ENCODE assay signal across 8 mouse cellular contexts in the genomic region with DNA sequence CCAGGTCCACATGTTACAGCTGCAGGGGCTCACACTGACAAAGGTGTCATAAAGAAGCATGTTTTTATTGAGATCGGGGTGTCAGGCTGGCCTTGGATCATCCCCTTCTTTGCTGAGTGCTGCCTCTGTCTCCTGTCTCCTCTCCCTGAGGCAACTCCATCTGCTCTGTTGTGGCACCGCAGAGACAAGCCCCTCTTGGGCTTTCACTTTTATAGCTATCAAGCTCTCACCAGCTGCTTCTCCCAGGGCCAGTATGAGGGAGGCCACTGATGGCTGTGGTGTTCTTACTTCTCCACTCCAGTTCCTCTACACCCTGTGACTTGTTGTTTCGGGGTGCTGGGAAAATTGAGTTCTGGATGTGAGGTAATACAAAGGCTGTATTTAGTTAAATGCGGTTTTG. TPM values are rescaled to one million over a fixed set of nuclear protein-coding genes. Genes with fewer than 3 reads are reported as not detected.
A peak's percentile ranks its signal among the peaks of the same experiment; 100 is the strongest.
DNase-seq lines count a peak whose midpoint lies in the region; ATAC-seq and TF ChIP-seq lines count a peak whose summit lies in the region.

No protein-coding gene starts in this region.

- intact Hi-C loops in gastrocnemius, postnatal 14 days (cut with DNase I; ENCODE audit: low total_unique reads): no loop called here

- TF ChIP-seq POLR2A in cerebellum, adult 2 months (IDR thresholded peaks at IDR 0.05; ENCODE audit: borderline replicate concordance, insufficient read depth, low read length): no peak

- no peak for DNase-seq in lung, embryonic 14.5 days
- no peak for DNase-seq in lung, postnatal 25 days (ENCODE audit: low spot score)
- DNase-seq in adrenal gland, postnatal 25 days: no peak
- DNase-seq in gastrocnemius, postnatal 14 days: no peak
- no peak for DNase-seq in cerebellum, adult 2 months

- peak overlapping the region; percentile 82 for H3K27ac ChIP-seq in lung, embryonic 14.5 days (ENCODE audit: low read depth)
- H3K27ac ChIP-seq in liver, embryonic 12.5 days: peak overlapping the region; percentile 72
- peak overlapping the region; percentile 60 for H3K27ac ChIP-seq in neural tube, embryonic 15.5 days (replicated peaks)
- no peak overlapping the region for H3K27ac ChIP-seq in cerebellum, adult 2 months (ENCODE audit: insufficient read depth, low read length)

- peaks cover 44% of the 10 kb centered on the region for H3K4me1 ChIP-seq in lung, embryonic 14.5 days (ENCODE audit: insufficient read depth)
- H3K4me1 ChIP-seq in liver, embryonic 12.5 days: peaks cover 71% of the 10 kb centered on the region
- H3K4me1 ChIP-seq in neural tube, embryonic 15.5 days: peaks cover 37% of the 10 kb centered on the region
- peaks cover 8% of the 10 kb centered on the region for H3K4me1 ChIP-seq in cerebellum, adult 2 months (ENCODE audit: control insufficient read depth, insufficient read depth, low read length)

- H3K4me3 ChIP-seq in lung, embryonic 14.5 days (ENCODE audit: low read depth, low read length): no peak overlapping the region
- H3K4me3 ChIP-seq in liver, embryonic 12.5 days: no peak overlapping the region
- H3K4me3 ChIP-seq in neural tube, embryonic 15.5 days (replicated peaks): no peak overlapping the region
- H3K4me3 ChIP-seq in cerebellum, adult 2 months (replicated peaks; ENCODE audit: insufficient read depth, low read depth, low read length): no peak overlapping the region

- 0 out of 2 replicates have a peak, but pooled peaks cover 3% of the 10 kb centered on the region for H3K36me3 ChIP-seq in lung, embryonic 14.5 days (ENCODE audit: insufficient read depth)
- peaks cover 5% of the 10 kb centered on the region; the same call in 1 of the 2 replicates for H3K36me3 ChIP-seq in liver, embryonic 12.5 days
- no peaks in the 10 kb centered on the region for H3K36me3 ChIP-seq in neural tube, embryonic 15.5 days

- H3K27me3 ChIP-seq in lung, embryonic 14.5 days (ENCODE audit: insufficient read depth, low read length): no peaks in the 10 kb centered on the region
- no peaks in the 10 kb centered on the region for H3K27me3 ChIP-seq in liver, embryonic 12.5 days (replicated peaks)
- no peaks in the 10 kb centered on the region for H3K27me3 ChIP-seq in neural tube, embryonic 15.5 days (replicated peaks)
- H3K27me3 ChIP-seq in cerebellum, adult 2 months (ENCODE audit: control insufficient read depth, insufficient read depth, low read length): no peaks in the 10 kb centered on the region

- TF ChIP-seq CTCF in lung, embryonic 14.5 days (IDR thresholded peaks at IDR 0.05; ENCODE audit: low read depth): no peak
- no peak for TF ChIP-seq CTCF in cerebellum, adult 2 months (IDR thresholded peaks at IDR 0.05; ENCODE audit: borderline replicate concordance, insufficient read depth, low read depth, low read length)

- H3K9ac ChIP-seq in lung, embryonic 14.5 days: peak overlapping the region; percentile 21; the same call in 1 of the 2 replicates
- H3K9ac ChIP-seq in liver, embryonic 12.5 days: peak overlapping the region; percentile 13; the same call in 1 of the 2 replicates
- no peak overlapping the region for H3K9ac ChIP-seq in neural tube, embryonic 15.5 days (replicated peaks)

- peak overlapping the region; percentile 43 for H3K4me2 ChIP-seq in lung, embryonic 14.5 days
- H3K4me2 ChIP-seq in liver, embryonic 12.5 days: peak overlapping the region; percentile 31
- H3K4me2 ChIP-seq in neural tube, embryonic 15.5 days: 0 out of 2 replicates have a peak overlapping the region, but pooled peaks have one; percentile 13

- 27% methylated on average over 4 of the region's 4 CpGs for WGBS in lung, embryonic 14.5 days
- WGBS in liver, embryonic 12.5 days (ENCODE audit: insufficient replicate concordance): 39% methylated on average over 4 of the region's 4 CpGs
- 36% methylated on average over 4 of the region's 4 CpGs for WGBS in neural tube, embryonic 15.5 days
- WGBS in cerebellum, adult 2 months: 56% methylated on average over 4 of the region's 4 CpGs

- no peak for ATAC-seq in lung, embryonic 14.5 days (ENCODE audit: insufficient read depth)
- peak; percentile 68 for ATAC-seq in granulocyte monocyte progenitor cell, adult 5-6 weeks (replicated peaks; ENCODE audit: poor library complexity, severe bottlenecking)
- no peak for ATAC-seq in liver, embryonic 12.5 days
- no peak for ATAC-seq in neural tube, embryonic 15.5 days (ENCODE audit: low FRiP score)

- H3K9me3 ChIP-seq in lung, embryonic 14.5 days (ENCODE audit: low read depth, low read length): no peaks in the 10 kb centered on the region
- no peaks in the 10 kb centered on the region for H3K9me3 ChIP-seq in liver, embryonic 12.5 days (replicated peaks)
- H3K9me3 ChIP-seq in neural tube, embryonic 15.5 days (replicated peaks): no peaks in the 10 kb centered on the region

RNA-seq across cellular contexts. Expression of a gene that starts 41.3 kb away (rescaled TPM):
- 0.12 TPM in 1 of 2 replicates, not detected in the other for polyA plus RNA-seq in lung, embryonic 14.5 days (2014; fragmentation: Nextera tagmentation; extraction: Ambion mirVana)
- total RNA-seq in granulocyte monocyte progenitor cell, adult 5-6 weeks (2014; fragmentation: Nextera tagmentation): not detected in 2 replicates
- not detected in 2 replicates for total RNA-seq in granulocyte monocyte progenitor cell, adult 5-6 weeks (2017)
- polyA plus RNA-seq in liver, embryonic 12.5 days (2016; fragmentation: Nextera tagmentation; extraction: Ambion mirVana): 0.04 and 0.06 TPM in 2 replicates
- 0.23 TPM in 1 of 2 replicates, not detected in the other for polyA plus RNA-seq in neural tube, embryonic 15.5 days (2015; fragmentation: Nextera tagmentation; extraction: Ambion mirVana)
- total RNA-seq in adrenal gland, postnatal 25 days (2021): not detected in 2 replicates
- not detected for total RNA-seq in gastrocnemius, postnatal 14 days (2021)
- polyA plus RNA-seq in cerebellum, adult 2 months (2012; rRNA removed): not detected in 2 replicates
